Mouse (Mus musculus): ENCODE results near the gene Gm49320. TPM values are rescaled to one million over a fixed set of nuclear protein-coding genes. Genes with fewer than 3 reads are reported as not detected.
"Not testable (repeated sequence)": the region's sequence is repeated elsewhere in the genome, so short reads cannot be mapped to it uniquely, and the experiment has no call there.

Gene Gm49320
- polyA plus RNA-seq, 1 experiment from 2014 or later, result 0.70 TPM

DNA sequence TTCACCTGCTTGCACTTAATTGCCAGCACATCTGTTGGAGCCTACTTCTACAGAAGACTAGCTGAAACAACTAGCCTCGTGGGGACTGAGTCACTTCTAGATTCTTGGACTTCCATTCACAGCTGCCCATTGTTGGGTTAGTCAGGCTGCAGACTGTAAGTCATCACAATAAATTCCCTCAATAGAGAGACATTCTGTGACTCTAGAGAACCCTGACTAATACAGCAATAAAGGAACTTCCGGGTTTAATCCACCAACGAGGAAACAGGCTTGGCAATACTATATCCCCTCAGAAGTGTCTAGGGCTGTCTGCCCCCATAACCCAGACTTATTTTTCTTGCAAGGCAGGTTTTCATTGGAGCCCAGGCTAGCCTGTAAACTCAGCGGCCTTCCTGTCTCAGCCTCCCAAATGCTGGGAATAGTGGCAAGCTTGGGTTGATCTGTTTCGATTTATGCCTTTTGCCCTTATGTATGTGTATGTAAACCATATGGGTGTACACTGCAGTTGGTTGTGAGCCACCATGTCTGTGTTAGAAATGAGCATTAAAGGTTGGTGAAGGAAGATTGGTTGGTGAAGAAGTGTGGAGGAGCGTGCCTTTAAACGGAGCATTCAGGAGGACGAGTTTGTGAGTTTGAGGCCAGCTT, 13.6 kb downstream of the Gm49320 start:
- Histone ChIP-seq H3K9me3 (ENCODE audit: control insufficient read depth, low read length) (no peaks in the 10 kb centered on the region), H3K4me2 (ENCODE audit: low read length) (peak overlapping the region; percentile 75), H3K4me3 (replicated peaks; ENCODE audit: low read depth, low read length) (peak overlapping the region; percentile 92), H3K27me3 (ENCODE audit: control insufficient read depth, insufficient read depth, low read length) (no peaks in the 10 kb centered on the region), H3K9ac (replicated peaks; ENCODE audit: low read length) (peak overlapping the region; percentile 86; the same call in 1 of the 2 replicates), H3K36me3 (ENCODE audit: control insufficient read depth, insufficient read depth, low read length) (peaks cover 50% of the 10 kb centered on the region), H3K27ac (replicated peaks; ENCODE audit: low read depth, low read length) (peak overlapping the region; percentile 89), H3K4me1 (ENCODE audit: control insufficient read depth, insufficient read depth, low read length) (peaks cover 24% of the 10 kb centered on the region)
- DNase-seq (no peak), ATAC-seq (ENCODE audit: low FRiP score, low TSS enrichment) (no peak)
- 43% methylated on average over 8 of the region's 8 CpGs for WGBS

DNA sequence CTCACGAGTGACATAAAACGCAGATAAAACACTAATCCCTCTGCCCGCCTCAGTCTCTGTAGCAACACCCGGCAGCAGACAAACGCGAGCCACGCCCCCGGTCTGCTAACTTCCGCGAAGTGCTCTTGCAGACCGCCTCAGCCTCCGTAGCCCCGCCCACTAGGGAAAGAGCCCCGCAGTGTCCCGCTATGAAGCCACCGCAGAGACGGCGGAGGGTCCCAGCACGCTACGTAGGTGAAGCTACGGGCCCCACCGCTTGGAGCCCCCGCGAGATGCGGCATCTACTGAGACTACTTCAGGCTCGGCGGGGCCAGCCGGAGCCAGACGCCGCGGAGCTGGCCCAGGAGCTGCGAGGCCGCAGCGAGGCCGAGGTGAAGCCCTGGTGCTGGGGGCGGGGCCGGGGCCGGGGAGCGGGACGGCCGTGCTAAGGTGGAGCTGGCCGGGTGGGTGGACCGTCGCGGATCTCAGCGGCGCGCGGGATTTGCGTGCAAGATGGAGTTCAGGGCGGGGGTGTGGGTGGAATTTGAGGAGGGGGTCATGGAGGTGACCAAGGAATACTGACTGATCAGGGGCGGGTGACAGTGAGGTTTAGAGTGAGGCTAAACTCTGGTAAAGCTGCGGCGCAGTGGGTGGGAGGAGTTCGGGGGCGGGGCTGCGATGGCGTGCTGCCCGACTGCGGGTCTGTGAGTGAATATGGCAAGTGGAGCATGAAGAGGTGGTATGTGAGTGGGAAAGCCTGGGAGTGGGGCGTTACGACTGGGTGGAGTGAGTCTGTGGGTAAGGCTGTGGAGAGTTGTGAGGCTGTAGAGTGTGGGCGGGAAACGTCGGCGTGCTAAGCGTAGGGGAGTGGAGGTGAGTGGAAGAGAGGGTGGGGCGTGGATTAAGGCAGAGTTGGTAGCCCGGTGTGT, 14.5 kb downstream of the Gm49320 start, which contains the start of gene Snapc2:
Gene Snapc2, plus strand, starts transcription at position 147 of the 908 bp plus-strand sequence.
- Histone ChIP-seq H3K27me3 (ENCODE audit: control insufficient read depth, insufficient read depth, low read length) (no peaks in the 10 kb centered on the region), H3K27ac (replicated peaks; ENCODE audit: low read depth, low read length) (peak within 1 kb of the TSS; percentile 89), H3K9me3 (ENCODE audit: control insufficient read depth, low read length) (no peaks in the 10 kb centered on the region), H3K4me3 (replicated peaks; ENCODE audit: low read depth, low read length) (peak within 1 kb of the TSS; percentile 92), H3K4me2 (ENCODE audit: low read length) (peak within 1 kb of the TSS; percentile 75), H3K4me1 (ENCODE audit: control insufficient read depth, insufficient read depth, low read length) (peaks cover 32% of the 10 kb centered on the region), H3K36me3 (ENCODE audit: control insufficient read depth, insufficient read depth, low read length) (peaks cover 51% of the 10 kb centered on the region), H3K9ac (replicated peaks; ENCODE audit: low read length) (peak within 1 kb of the TSS; percentile 86)
- under 1% methylated on average over 69 of the region's 69 CpGs for WGBS
- ATAC-seq (ENCODE audit: low FRiP score, low TSS enrichment), result peak; percentile 90
- peak; percentile 98 for DNase-seq

DNA sequence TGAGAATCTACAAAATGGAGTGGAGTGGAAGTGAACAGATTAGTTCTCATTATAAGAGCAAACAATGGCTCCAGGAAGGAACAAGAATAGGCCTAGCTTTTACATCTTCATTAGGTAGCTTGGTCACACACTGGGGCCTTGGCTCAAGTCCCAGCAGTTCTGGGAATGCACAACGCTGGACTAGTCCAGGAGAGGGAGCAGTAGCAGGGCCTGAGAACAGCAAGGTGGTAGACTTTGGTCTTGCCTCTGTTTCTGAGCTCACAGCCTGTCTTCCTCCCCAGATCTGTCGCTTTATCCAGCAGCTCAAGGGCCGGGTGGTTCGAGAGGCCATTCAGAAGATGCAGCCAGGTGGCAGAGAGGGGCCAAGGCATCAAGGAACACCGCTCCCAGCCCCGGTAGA, 15.3 kb downstream of the Gm49320 start:
- Histone ChIP-seq H3K36me3 (ENCODE audit: control insufficient read depth, insufficient read depth, low read length) (peaks cover 46% of the 10 kb centered on the region), H3K27me3 (ENCODE audit: control insufficient read depth, insufficient read depth, low read length) (no peaks in the 10 kb centered on the region), H3K4me2 (ENCODE audit: low read length) (peak overlapping the region; percentile 75), H3K9ac (replicated peaks; ENCODE audit: low read length) (0 out of 2 replicates have a peak overlapping the region, but pooled peaks have one; percentile 86), H3K9me3 (ENCODE audit: control insufficient read depth, low read length) (no peaks in the 10 kb centered on the region), H3K4me3 (replicated peaks; ENCODE audit: low read depth, low read length) (peak overlapping the region; percentile 92), H3K27ac (replicated peaks; ENCODE audit: low read depth, low read length) (no peak overlapping the region), H3K4me1 (ENCODE audit: control insufficient read depth, insufficient read depth, low read length) (peaks cover 32% of the 10 kb centered on the region)
- DNase-seq, result peak; percentile 79
- ATAC-seq (ENCODE audit: low FRiP score, low TSS enrichment), result no peak
- 62% methylated on average over 6 of the region's 6 CpGs for WGBS

DNA sequence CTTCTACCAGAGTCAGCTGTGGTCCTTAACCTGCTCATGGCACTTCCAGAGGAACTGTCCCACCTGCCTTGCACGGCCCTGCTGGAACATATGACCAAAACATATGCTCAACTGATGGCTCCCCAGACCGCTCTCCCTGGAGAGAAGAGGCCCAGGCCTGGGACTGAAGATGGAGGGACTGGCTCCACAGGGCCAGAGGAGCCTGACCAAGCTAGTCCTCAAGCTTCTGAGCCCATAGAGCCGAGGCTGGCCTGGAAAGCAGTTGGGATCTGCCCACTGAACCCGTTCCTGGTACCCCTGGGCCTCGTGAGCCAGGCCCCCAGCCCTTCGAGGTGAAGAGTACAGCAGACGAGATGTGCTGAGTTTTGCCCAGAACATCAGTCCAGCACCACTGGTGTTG, 16.8 kb downstream of the Gm49320 start:
- Histone ChIP-seq H3K4me1 (ENCODE audit: control insufficient read depth, insufficient read depth, low read length) (peaks cover 32% of the 10 kb centered on the region), H3K36me3 (ENCODE audit: control insufficient read depth, insufficient read depth, low read length) (peaks cover 45% of the 10 kb centered on the region)
- not testable (repeated sequence) for H3K4me3 ChIP-seq (replicated peaks; ENCODE audit: low read depth, low read length); DNase-seq; H3K9me3 ChIP-seq (ENCODE audit: control insufficient read depth, low read length); H3K4me2 ChIP-seq (ENCODE audit: low read length); ATAC-seq (ENCODE audit: low FRiP score, low TSS enrichment); H3K9ac ChIP-seq (replicated peaks; ENCODE audit: low read length); H3K27ac ChIP-seq (replicated peaks; ENCODE audit: low read depth, low read length); H3K27me3 ChIP-seq (ENCODE audit: control insufficient read depth, insufficient read depth, low read length)
- 91% methylated on average over 7 of the region's 7 CpGs for WGBS

DNA sequence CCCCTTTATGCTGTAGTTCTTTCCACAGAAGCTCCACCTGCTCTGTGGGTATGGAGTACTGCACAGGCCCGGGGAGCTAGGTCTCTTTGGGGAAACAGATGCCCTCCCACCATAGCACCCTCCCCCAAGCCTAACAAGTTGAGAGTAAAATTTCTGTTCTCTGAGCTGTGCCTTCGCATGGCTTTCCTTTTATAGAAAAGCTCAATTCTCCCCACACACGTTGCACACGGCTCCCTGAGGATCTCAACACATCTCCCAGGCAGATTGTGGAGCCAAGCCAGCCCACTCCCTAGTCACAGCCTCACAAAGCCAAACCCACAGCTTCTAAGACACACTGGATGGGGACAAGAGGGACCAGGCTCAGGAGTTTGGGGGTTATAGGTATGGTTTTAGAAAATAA, 18.2 kb downstream of the Gm49320 start:
- H3K36me3 ChIP-seq (ENCODE audit: control insufficient read depth, insufficient read depth, low read length), result peaks cover 59% of the 10 kb centered on the region
- 56% methylated on average over 4 of the region's 4 CpGs for WGBS

DNA sequence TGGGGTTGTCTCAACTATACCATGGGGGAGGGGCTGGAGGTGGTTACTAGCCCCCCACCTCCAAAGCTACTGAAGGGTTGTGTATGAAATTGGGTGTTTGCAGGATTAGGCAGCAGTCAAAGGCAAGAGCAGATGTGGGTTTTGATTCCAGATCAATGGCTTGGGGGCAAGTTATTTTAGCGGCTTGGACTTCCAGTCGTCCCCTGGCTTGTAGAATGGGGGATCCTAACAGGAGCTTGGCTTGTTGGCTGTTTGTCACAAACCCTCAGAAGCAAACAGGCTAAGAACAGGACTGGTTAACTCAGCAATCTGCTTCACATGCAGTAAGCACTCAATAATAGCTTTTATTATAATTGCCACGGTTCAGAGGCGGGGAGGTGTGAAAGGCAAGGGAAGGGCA, 18.7 kb downstream of the Gm49320 start:
- H3K4me2 ChIP-seq (ENCODE audit: low read length), result peak overlapping the region; percentile 81
- peak overlapping the region; percentile 96 for H3K27ac ChIP-seq (replicated peaks; ENCODE audit: low read depth, low read length)
- no peak for ATAC-seq (ENCODE audit: low FRiP score, low TSS enrichment)
- no peaks in the 10 kb centered on the region for H3K27me3 ChIP-seq (ENCODE audit: control insufficient read depth, insufficient read depth, low read length)
- peaks cover 31% of the 10 kb centered on the region for H3K4me1 ChIP-seq (ENCODE audit: control insufficient read depth, insufficient read depth, low read length)
- H3K9me3 ChIP-seq (ENCODE audit: control insufficient read depth, low read length), result no peaks in the 10 kb centered on the region
- peak overlapping the region; percentile 88 for H3K4me3 ChIP-seq (replicated peaks; ENCODE audit: low read depth, low read length)
- 57% methylated on average over 4 of the region's 4 CpGs for WGBS
- no peak for DNase-seq
- H3K36me3 ChIP-seq (ENCODE audit: control insufficient read depth, insufficient read depth, low read length), result peaks cover 63% of the 10 kb centered on the region
- H3K9ac ChIP-seq (replicated peaks; ENCODE audit: low read length), result peak overlapping the region; percentile 98

More for the DNA sequence above, 18.2 kb downstream of the Gm49320 start:
- no peaks in the 10 kb centered on the region for H3K27me3 ChIP-seq (ENCODE audit: control insufficient read depth, insufficient read depth, low read length)
- H3K27ac ChIP-seq (replicated peaks; ENCODE audit: low read depth, low read length), result peak overlapping the region; percentile 96; the same call in 1 of the 2 replicates
- H3K9ac ChIP-seq (replicated peaks; ENCODE audit: low read length), result peak overlapping the region; percentile 98
- DNase-seq (no peak), ATAC-seq (ENCODE audit: low FRiP score, low TSS enrichment) (no peak)
- H3K4me3 ChIP-seq (replicated peaks; ENCODE audit: low read depth, low read length), result peak overlapping the region; percentile 88
- peaks cover 32% of the 10 kb centered on the region for H3K4me1 ChIP-seq (ENCODE audit: control insufficient read depth, insufficient read depth, low read length)
- peak overlapping the region; percentile 81 for H3K4me2 ChIP-seq (ENCODE audit: low read length)
- H3K9me3 ChIP-seq (ENCODE audit: control insufficient read depth, low read length), result no peaks in the 10 kb centered on the region

DNA sequence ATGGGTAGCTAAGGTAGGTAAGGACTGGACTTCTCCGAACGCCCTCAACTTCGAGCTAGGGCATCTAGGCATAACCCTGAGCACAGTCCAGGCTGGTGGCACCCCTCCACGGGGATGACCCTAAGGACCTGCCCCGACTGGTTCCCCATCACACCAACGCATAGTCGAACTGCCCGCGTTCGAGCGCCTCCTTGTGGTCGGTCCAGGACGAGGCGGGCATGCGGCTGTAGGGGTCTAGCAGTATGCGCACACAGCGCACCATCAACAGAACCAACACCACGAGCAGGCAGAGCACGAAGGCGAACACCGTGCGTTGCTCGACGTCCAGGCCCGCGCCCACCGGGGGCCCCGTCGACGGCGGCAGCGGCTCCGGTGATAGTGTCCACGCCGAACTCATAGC, 19.6 kb downstream of the Gm49320 start:
- Histone ChIP-seq H3K4me1 (ENCODE audit: control insufficient read depth, insufficient read depth, low read length) (peaks cover 28% of the 10 kb centered on the region), H3K36me3 (ENCODE audit: control insufficient read depth, insufficient read depth, low read length) (peaks cover 72% of the 10 kb centered on the region)

DNA sequence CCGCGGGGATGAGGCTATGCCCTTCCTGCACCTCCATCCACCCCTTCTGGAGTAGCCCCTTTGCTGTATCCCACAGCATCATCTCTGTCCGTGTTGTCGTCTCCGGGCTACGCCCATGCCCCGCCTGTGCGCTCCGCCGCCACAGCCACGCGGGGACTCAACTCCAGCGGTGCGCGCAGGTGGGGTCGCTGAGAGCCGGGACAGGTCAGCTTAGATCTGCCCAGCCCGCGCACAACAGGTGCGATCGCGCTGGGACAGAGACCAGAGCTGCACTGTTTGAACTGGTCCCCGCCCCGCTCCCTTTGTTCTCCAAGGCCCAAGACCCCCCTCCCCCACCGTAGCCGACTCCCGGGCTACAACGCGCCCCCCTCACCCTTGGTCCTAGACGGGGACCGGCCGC, 20.0 kb downstream of the Gm49320 start:
- H3K9ac ChIP-seq (replicated peaks; ENCODE audit: low read length), result peak overlapping the region; percentile 98
- under 1% methylated on average over 32 of the region's 32 CpGs for WGBS
- no peaks in the 10 kb centered on the region for H3K9me3 ChIP-seq (ENCODE audit: control insufficient read depth, low read length)
- peaks cover 76% of the 10 kb centered on the region for H3K36me3 ChIP-seq (ENCODE audit: control insufficient read depth, insufficient read depth, low read length)
- peaks cover 26% of the 10 kb centered on the region for H3K4me1 ChIP-seq (ENCODE audit: control insufficient read depth, insufficient read depth, low read length)
- H3K4me2 ChIP-seq (ENCODE audit: low read length), result peak overlapping the region; percentile 81
- no peaks in the 10 kb centered on the region for H3K27me3 ChIP-seq (ENCODE audit: control insufficient read depth, insufficient read depth, low read length)
- peak overlapping the region; percentile 96 for H3K27ac ChIP-seq (replicated peaks; ENCODE audit: low read depth, low read length)
- no peak for DNase-seq
- peak; percentile 83 for ATAC-seq (ENCODE audit: low FRiP score, low TSS enrichment)
- peak overlapping the region; percentile 88 for H3K4me3 ChIP-seq (replicated peaks; ENCODE audit: low read depth, low read length)

More for the DNA sequence above, 19.6 kb downstream of the Gm49320 start:
- peak; percentile 75 for ATAC-seq (ENCODE audit: low FRiP score, low TSS enrichment)
- peak; percentile 91 for DNase-seq
- Histone ChIP-seq H3K9me3 (ENCODE audit: control insufficient read depth, low read length) (no peaks in the 10 kb centered on the region), H3K4me2 (ENCODE audit: low read length) (peak overlapping the region; percentile 81), H3K4me3 (replicated peaks; ENCODE audit: low read depth, low read length) (peak overlapping the region; percentile 88), H3K27ac (replicated peaks; ENCODE audit: low read depth, low read length) (peak overlapping the region; percentile 96), H3K9ac (replicated peaks; ENCODE audit: low read length) (peak overlapping the region; percentile 98), H3K27me3 (ENCODE audit: control insufficient read depth, insufficient read depth, low read length) (no peaks in the 10 kb centered on the region)
- WGBS, result 1% methylated on average over 35 of the region's 35 CpGs
